Mouse (Mus musculus) retina, embryonic 14.5 days (tissue): ENCODE measurements around the gene Rab27a.
A peak's percentile ranks its signal among the peaks of the same experiment; 100 is the strongest.

ENCODE experiments used
- DNase-seq: peaks from one replicate; pipeline ENCODE4 v3.0.0-alpha.2; 2015; ENCODE audit warnings: low spot score

Gene Rab27a

GRCm38 (mm10) chr9:73044146-73045079 is at the start of gene Rab27a:
TSS of gene Rab27a (plus strand) at chr9:73044854.
- DNase-seq: peak; percentile 93

- no peak for DNase-seq
Observed at GRCm38 (mm10) chr9:72996167-72996566, 48.5 kb upstream of the Rab27a start.

GRCm38 (mm10) chr9:72996806-72997205 is 47.8 kb upstream of the Rab27a start:
- DNase-seq: no peak

GRCm38 (mm10) chr9:73000487-73000886 is 44.2 kb upstream of the Rab27a start:
- no peak for DNase-seq

GRCm38 (mm10) chr9:73001314-73002011 is 43.2 kb upstream of the Rab27a start:
- DNase-seq: no peak

GRCm38 (mm10) chr9:73002177-73002576 is 42.5 kb upstream of the Rab27a start:
- DNase-seq: no peak

GRCm38 (mm10) chr9:73004076-73004475 is 40.6 kb upstream of the Rab27a start:
- no peak for DNase-seq

- DNase-seq: no peak
Observed at GRCm38 (mm10) chr9:73005106-73005505, 39.5 kb upstream of the Rab27a start.

GRCm38 (mm10) chr9:73006175-73006574 is 38.5 kb upstream of the Rab27a start:
- no peak for DNase-seq

- no peak for DNase-seq
Observed at GRCm38 (mm10) chr9:73008384-73008783, 36.3 kb upstream of the Rab27a start.

GRCm38 (mm10) chr9:73012629-73013028 is 32.0 kb upstream of the Rab27a start:
- no peak for DNase-seq

- DNase-seq: no peak
Observed at GRCm38 (mm10) chr9:73014724-73015123, 29.9 kb upstream of the Rab27a start.

GRCm38 (mm10) chr9:73019841-73020240 is 24.8 kb upstream of the Rab27a start:
- DNase-seq: no peak

- DNase-seq: no peak
Observed at GRCm38 (mm10) chr9:73020566-73021097, 24.0 kb upstream of the Rab27a start.

GRCm38 (mm10) chr9:73025818-73026636 is 18.6 kb upstream of the Rab27a start:
- DNase-seq: peak; percentile 55

GRCm38 (mm10) chr9:73030443-73030842 is 14.2 kb upstream of the Rab27a start:
- no peak for DNase-seq

GRCm38 (mm10) chr9:73031421-73031820 is 13.2 kb upstream of the Rab27a start:
- DNase-seq: no peak

GRCm38 (mm10) chr9:73033406-73033805 is 11.2 kb upstream of the Rab27a start:
- no peak for DNase-seq

- peak; percentile 95 for DNase-seq
Observed at GRCm38 (mm10) chr9:73039222-73039945, 5.3 kb upstream of the Rab27a start.

- no peak for DNase-seq
Observed at GRCm38 (mm10) chr9:73040080-73040479, 4.6 kb upstream of the Rab27a start, which contains the start of gene Pigb. TSS of gene Pigb (minus strand) at chr9:73040378.

GRCm38 (mm10) chr9:73045204-73045603 is 550 bp downstream of the Rab27a start:
- peak; percentile 29 for DNase-seq
